Mouse (Mus musculus): ENCODE results near the gene Acaa1a. TPM values are rescaled to one million over a fixed set of nuclear protein-coding genes. Genes with fewer than 3 reads are reported as not detected.
"Not testable (repeated sequence)": the region's sequence is repeated elsewhere in the genome, so short reads cannot be mapped to it uniquely, and the experiment has no call there.

Acaa1a gene
- total RNA-seq, 2 experiments from 2014 or later, result 66.5 to 77.9 TPM

GRCm38 (mm10) chr9:119338350-119338749, 1.1 kb upstream of the Acaa1a start:
- DNase-seq (ENCODE audit: low spot score in 2 of 2), result no peak

GRCm38 (mm10) chr9:119339106-119339505, 370 bp upstream of the Acaa1a start:
- DNase-seq (ENCODE audit: low spot score in 2 of 2), result no peak

GRCm38 (mm10) chr9:119340212-119340580, 720 bp downstream of the Acaa1a start:
- no peak for DNase-seq (ENCODE audit: low spot score in 2 of 2)

GRCm38 (mm10) chr9:119340909-119341816, 1.7 kb downstream of the Acaa1a start, which contains the start of gene Myd88:
Gene Myd88, minus strand, starts transcription at chr9:119341411.
- DNase-seq (ENCODE audit: low spot score in 2 of 2), result peak; percentile 93 to 97

- no peak for DNase-seq (ENCODE audit: low spot score in 2 of 2)
Observed at GRCm38 (mm10) chr9:119342728-119343127, 3.3 kb downstream of the Acaa1a start.

- no peak for DNase-seq (ENCODE audit: low spot score in 2 of 2)
Observed at GRCm38 (mm10) chr9:119346376-119346775, 6.9 kb downstream of the Acaa1a start.

GRCm38 (mm10) chr9:119350531-119350930, 11.1 kb downstream of the Acaa1a start:
- no peak for DNase-seq (ENCODE audit: low spot score in 2 of 2)

GRCm38 (mm10) chr9:119350947-119351705, 11.7 kb downstream of the Acaa1a start:
- DNase-seq (ENCODE audit: low spot score in 2 of 2), result no peak

- DNase-seq (ENCODE audit: low spot score in 2 of 2), result peak; percentile 48 to 55
Observed at GRCm38 (mm10) chr9:119352060-119352459, 12.6 kb downstream of the Acaa1a start.

GRCm38 (mm10) chr9:119353926-119354325, 14.4 kb downstream of the Acaa1a start:
- DNase-seq (ENCODE audit: low spot score in 2 of 2), result no peak

- DNase-seq (ENCODE audit: low spot score in 2 of 2), result no peak
Observed at GRCm38 (mm10) chr9:119355943-119356342, 16.5 kb downstream of the Acaa1a start.

- peak; percentile 81 to 88 for DNase-seq (ENCODE audit: low spot score in 2 of 2)
Observed at GRCm38 (mm10) chr9:119357331-119358057, 18.0 kb downstream of the Acaa1a start, which contains the start of gene Xylb. Gene Xylb, plus strand, starts transcription at chr9:119357381.

- DNase-seq (ENCODE audit: low spot score in 2 of 2), result no peak
Observed at GRCm38 (mm10) chr9:119358058-119358429, 18.6 kb downstream of the Acaa1a start.

GRCm38 (mm10) chr9:119361416-119361815, 21.9 kb downstream of the Acaa1a start:
- DNase-seq (ENCODE audit: low spot score in 2 of 2), result no peak

GRCm38 (mm10) chr9:119363229-119363628, 23.8 kb downstream of the Acaa1a start:
- DNase-seq (ENCODE audit: low spot score in 2 of 2), result no peak

- DNase-seq (ENCODE audit: low spot score in 2 of 2), result no peak
Observed at GRCm38 (mm10) chr9:119365284-119365683, 25.8 kb downstream of the Acaa1a start, which contains the start of gene Slc22a14. Gene Slc22a14, minus strand, starts transcription at chr9:119365553.

GRCm38 (mm10) chr9:119368367-119368766, 28.9 kb downstream of the Acaa1a start:
- no peak for DNase-seq (ENCODE audit: low spot score in 2 of 2)

GRCm38 (mm10) chr9:119370770-119371169, 31.3 kb downstream of the Acaa1a start:
- not testable (repeated sequence) for DNase-seq (ENCODE audit: low spot score in 2 of 2)

- DNase-seq (ENCODE audit: low spot score in 2 of 2), result no peak
Observed at GRCm38 (mm10) chr9:119371251-119371650, 31.8 kb downstream of the Acaa1a start.

GRCm38 (mm10) chr9:119375008-119375407, 35.5 kb downstream of the Acaa1a start:
- DNase-seq (ENCODE audit: low spot score in 2 of 2), result no peak

GRCm38 (mm10) chr9:119375556-119375955, 36.1 kb downstream of the Acaa1a start:
- no peak for DNase-seq (ENCODE audit: low spot score in 2 of 2)
